Mouse (Mus musculus) liver, adult 2 months (tissue): ENCODE measurements around the gene Endov.

Experiments used
- CTCF ChIP-seq: fragments of 200-500 bp; IDR thresholded peaks from 2 replicates; pipeline ENCODE4 v1.5.1; 2011; ENCODE audit warnings: low read depth, low read length, control low read depth
- POLR2A ChIP-seq: fragments of 200-500 bp; IDR thresholded peaks from 2 replicates; pipeline ENCODE4 v1.6.1; 2011; ENCODE audit warnings: low read length, control low read depth; ENCODE audit not compliant: insufficient read depth; ENCODE audit errors: extremely low read depth

GRCm38 (mm10) chr11:119551468-119551867 is 60.3 kb downstream of the Endov start:
- TF ChIP-seq POLR2A: no peak
- no peak for TF ChIP-seq CTCF
